Mouse (Mus musculus) kidney, postnatal 14 days (tissue): ENCODE data around the gene Tmem204.

ENCODE experiments used
- DNase-seq: peaks from one replicate; pipeline ENCODE4 v3.0.0; 2022; ENCODE audit warnings: mixed read lengths

Gene Tmem204

GRCm38 (mm10) chr17:25082887-25083286 is 504 bp downstream of the Tmem204 start:
- no peak for DNase-seq

GRCm38 (mm10) chr17:25082081-25082847 is 1.1 kb downstream of the Tmem204 start:
- peak; percentile 74 for DNase-seq

GRCm38 (mm10) chr17:25080960-25081381 is 2.4 kb downstream of the Tmem204 start:
- peak; percentile 88 for DNase-seq

- no peak for DNase-seq
These were observed 3.2 kb downstream of the Tmem204 start for GRCm38 (mm10) chr17:25080210-25080609.

GRCm38 (mm10) chr17:25077771-25078372 is 5.5 kb downstream of the Tmem204 start:
- peak; percentile 91 for DNase-seq

- DNase-seq, result no peak
These were observed 6.5 kb downstream of the Tmem204 start for GRCm38 (mm10) chr17:25076906-25077305.

- DNase-seq, result no peak
These were observed 14.7 kb downstream of the Tmem204 start for GRCm38 (mm10) chr17:25068690-25069089.

GRCm38 (mm10) chr17:25067442-25067851 is 15.9 kb downstream of the Tmem204 start:
- DNase-seq, result peak; percentile 80

GRCm38 (mm10) chr17:25066595-25066994 is 16.8 kb downstream of the Tmem204 start:
- no peak for DNase-seq

- DNase-seq, result no peak
These were observed 18.2 kb downstream of the Tmem204 start for GRCm38 (mm10) chr17:25065189-25065588.

- peak; percentile 84 for DNase-seq
These were observed 19.0 kb downstream of the Tmem204 start for GRCm38 (mm10) chr17:25064351-25064750.

GRCm38 (mm10) chr17:25063872-25064271 is 19.5 kb downstream of the Tmem204 start:
- DNase-seq, result no peak

- no peak for DNase-seq
These were observed 20.1 kb downstream of the Tmem204 start for GRCm38 (mm10) chr17:25063261-25063660.

GRCm38 (mm10) chr17:25057041-25057440 is 26.4 kb downstream of the Tmem204 start:
- DNase-seq, result no peak

GRCm38 (mm10) chr17:25053274-25053673 is 30.1 kb downstream of the Tmem204 start:
- no peak for DNase-seq

GRCm38 (mm10) chr17:25047143-25047542 is 36.2 kb downstream of the Tmem204 start:
- no peak for DNase-seq

- DNase-seq, result no peak
These were observed 38.1 kb downstream of the Tmem204 start for GRCm38 (mm10) chr17:25045281-25045680.

GRCm38 (mm10) chr17:25044879-25045278 is 38.5 kb downstream of the Tmem204 start:
- DNase-seq, result no peak

GRCm38 (mm10) chr17:25036183-25036582 is 47.2 kb downstream of the Tmem204 start:
- DNase-seq, result peak; percentile 26

- peak; percentile 87 for DNase-seq
These were observed 66.9 kb downstream of the Tmem204 start for GRCm38 (mm10) chr17:25016292-25017132.

- peak; percentile 100 for DNase-seq
These were observed 67.6 kb downstream of the Tmem204 start, which contains the start of the genes Cramp1l and Ift140 for GRCm38 (mm10) chr17:25015655-25016291. TSS of gene Cramp1l (minus strand) at chr17:25015788. TSS of gene Ift140 (plus strand) at chr17:25016085.

GRCm38 (mm10) chr17:25014841-25015570 is 68.4 kb downstream of the Tmem204 start:
- peak; percentile 65 for DNase-seq
